Mouse (Mus musculus) testis, postnatal 14 days (tissue): Measurements from ENCODE around the gene Iqcf6.
"Not testable (repeated sequence)": the region's sequence is repeated elsewhere in the genome, so short reads cannot be mapped to it uniquely, and the experiment has no call there.

Experiments
- DNase-seq: peaks from one replicate; pipeline ENCODE4 v3.0.0; 2021; ENCODE audit warnings: low spot score

Gene Iqcf6

GRCm38 (mm10) chr9:106626282-106626681 lies at the start of gene Iqcf6:
Gene Iqcf6, plus strand, starts transcription at chr9:106626582.
- DNase-seq, result no peak

- DNase-seq, result no peak
Measured at GRCm38 (mm10) chr9:106580016-106580415, 46.4 kb upstream of the Iqcf6 start.

GRCm38 (mm10) chr9:106582552-106582951 lies 43.8 kb upstream of the Iqcf6 start:
- DNase-seq, result no peak

- DNase-seq, result no peak
Measured at GRCm38 (mm10) chr9:106592158-106592557, 34.2 kb upstream of the Iqcf6 start.

- not testable (repeated sequence) for DNase-seq
Measured at GRCm38 (mm10) chr9:106595402-106595801, 31.0 kb upstream of the Iqcf6 start.

GRCm38 (mm10) chr9:106595836-106596235 lies 30.5 kb upstream of the Iqcf6 start:
- DNase-seq, result no peak

- DNase-seq, result no peak
Measured at GRCm38 (mm10) chr9:106598466-106598865, 27.9 kb upstream of the Iqcf6 start.

GRCm38 (mm10) chr9:106600546-106600945 lies 25.8 kb upstream of the Iqcf6 start:
- DNase-seq, result peak; percentile 59

GRCm38 (mm10) chr9:106610727-106611126 lies 15.7 kb upstream of the Iqcf6 start:
- DNase-seq, result no peak

- DNase-seq, result no peak
Measured at GRCm38 (mm10) chr9:106613951-106614350, 12.4 kb upstream of the Iqcf6 start.

- no peak for DNase-seq
Measured at GRCm38 (mm10) chr9:106614616-106615015, 11.8 kb upstream of the Iqcf6 start.

- DNase-seq, result no peak
Measured at GRCm38 (mm10) chr9:106616306-106616705, 10.1 kb upstream of the Iqcf6 start.

- no peak for DNase-seq
Measured at GRCm38 (mm10) chr9:106617496-106617895, 8.9 kb upstream of the Iqcf6 start.

GRCm38 (mm10) chr9:106627796-106628195 lies 1.4 kb downstream of the Iqcf6 start:
- not testable (repeated sequence) for DNase-seq

- DNase-seq, result no peak
Measured at GRCm38 (mm10) chr9:106632185-106632584, 5.8 kb downstream of the Iqcf6 start.

GRCm38 (mm10) chr9:106638154-106638553 lies 11.8 kb downstream of the Iqcf6 start:
- no peak for DNase-seq

- no peak for DNase-seq
Measured at GRCm38 (mm10) chr9:106641346-106641745, 15.0 kb downstream of the Iqcf6 start.

GRCm38 (mm10) chr9:106643128-106643527 lies 16.7 kb downstream of the Iqcf6 start:
- peak; percentile 93 for DNase-seq

GRCm38 (mm10) chr9:106643787-106644186 lies 17.4 kb downstream of the Iqcf6 start:
- DNase-seq, result no peak

- DNase-seq, result no peak
Measured at GRCm38 (mm10) chr9:106645684-106646271, 19.4 kb downstream of the Iqcf6 start.

- no peak for DNase-seq
Measured at GRCm38 (mm10) chr9:106647226-106647625, 20.8 kb downstream of the Iqcf6 start.

GRCm38 (mm10) chr9:106652720-106653119 lies 26.3 kb downstream of the Iqcf6 start:
- no peak for DNase-seq

- peak; percentile 67 for DNase-seq
Measured at GRCm38 (mm10) chr9:106655884-106656720, 29.7 kb downstream of the Iqcf6 start, which contains the start of gene Grm2. Gene Grm2, minus strand, starts transcription at chr9:106656082.
